Mouse (Mus musculus) heart, embryonic 12.5 days (tissue): ENCODE results near the gene Stra6. TPM values are rescaled to one million over a fixed set of nuclear protein-coding genes. Genes with fewer than 3 reads are reported as not detected.

Experiments used
- ATAC-seq: fragments of 200-750 bp; cut with Nextera tagmentation; 2 replicates; pipeline ENCODE4 v1.8.0; 2017; ENCODE audit warnings: moderate TSS enrichment, moderate library complexity; ENCODE audit not compliant: insufficient number of reproducible peaks, low FRiP score
- H3K27ac ChIP-seq: fragments of 300-500 bp; sonication (generic); 2 replicates; pipeline ENCODE4 v1.5.1; 2016; ENCODE audit warnings: mild to moderate bottlenecking, moderate library complexity; ENCODE audit not compliant: poor library complexity, severe bottlenecking
- H3K27me3 ChIP-seq: fragments of 300-500 bp; sonication (generic); replicated peaks from 2 replicates; pipeline ENCODE4 v1.6.1; 2016; ENCODE audit warnings: mild to moderate bottlenecking, moderate library complexity
- H3K36me3 ChIP-seq: fragments of 300-500 bp; sonication (generic); 2 replicates; pipeline ENCODE4 v1.6.1; 2016; ENCODE audit warnings: mild to moderate bottlenecking, moderate library complexity
- H3K4me1 ChIP-seq: fragments of 300-500 bp; sonication (generic); replicated peaks from 2 replicates; pipeline ENCODE4 v1.6.1; 2016; ENCODE audit warnings: mild to moderate bottlenecking
- H3K4me2 ChIP-seq: fragments of 300-500 bp; sonication (generic); 2 replicates; pipeline ENCODE4 v1.6.1; 2016; ENCODE audit warnings: mild to moderate bottlenecking, moderate library complexity
- H3K4me3 ChIP-seq: fragments of 300-500 bp; sonication (generic); 2 replicates; pipeline ENCODE4 v1.5.1; 2016; ENCODE audit warnings: mild to moderate bottlenecking
- H3K9ac ChIP-seq: fragments of 300-500 bp; sonication (generic); 2 replicates; pipeline ENCODE4 v1.6.1; 2016; ENCODE audit warnings: mild to moderate bottlenecking, moderate library complexity
- H3K9me3 ChIP-seq: fragments of 300-500 bp; sonication (generic); replicated peaks from 2 replicates; pipeline ENCODE4 v1.6.1; 2016; ENCODE audit warnings: mild to moderate bottlenecking, moderate library complexity
- WGBS: fragments of 180-500 bp; shearing (Covaris S2); methylation state at CpG from one replicate; pipeline ENCODE4 v1.1.7; 2016; 5-methylcytosine and 5-hydroxymethylcytosine counted together
- polyA plus RNA-seq: library from polyadenylated mRNA; unstranded; fragments of >200 nt; fragmentation: Nextera tagmentation; extraction: Ambion mirVana; gene quantifications from 2 replicates; pipeline ENCODE4 v1.2.1, GENCODE M21; 2016

Gene Stra6
- polyA plus RNA-seq, 1 experiment from 2014 or later, result 1.00 TPM

DNA sequence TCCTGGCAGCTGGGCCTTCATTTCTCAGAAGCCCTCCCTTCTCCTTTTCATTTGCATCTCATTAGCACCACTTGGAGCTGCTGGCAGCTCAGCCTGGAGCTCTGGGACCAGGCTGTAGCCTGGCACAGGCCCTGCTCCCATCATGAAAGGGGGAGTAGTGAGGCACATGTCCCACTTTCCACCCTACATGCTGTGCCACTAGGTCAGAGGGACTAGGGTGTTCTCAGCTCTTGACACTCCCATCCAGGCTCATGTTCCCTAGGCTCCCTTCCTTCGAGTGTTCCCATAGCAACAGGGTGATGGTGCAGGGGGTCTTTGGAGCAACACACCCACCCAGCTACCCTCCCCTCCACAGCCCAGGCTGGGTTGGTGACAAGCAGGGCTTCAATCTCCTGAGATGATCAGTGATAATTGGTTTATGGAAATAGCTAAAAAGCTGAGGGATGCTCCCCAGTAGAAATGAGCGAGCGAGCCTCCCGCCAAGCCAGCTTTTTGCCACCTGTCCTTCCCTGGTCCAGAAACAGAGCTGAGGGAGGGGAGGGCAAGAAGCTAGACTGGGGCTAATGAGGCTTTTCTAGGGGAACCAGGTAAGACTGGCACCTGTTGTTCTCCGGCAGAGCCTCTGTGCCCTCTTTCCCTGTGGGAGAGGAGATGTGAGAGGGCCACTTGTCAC is 33.2 kb downstream of the Stra6 start:
- Histone ChIP-seq H3K4me1 (peaks cover 11% of the 10 kb centered on the region), H3K27me3 (peaks cover 43% of the 10 kb centered on the region)

DNA sequence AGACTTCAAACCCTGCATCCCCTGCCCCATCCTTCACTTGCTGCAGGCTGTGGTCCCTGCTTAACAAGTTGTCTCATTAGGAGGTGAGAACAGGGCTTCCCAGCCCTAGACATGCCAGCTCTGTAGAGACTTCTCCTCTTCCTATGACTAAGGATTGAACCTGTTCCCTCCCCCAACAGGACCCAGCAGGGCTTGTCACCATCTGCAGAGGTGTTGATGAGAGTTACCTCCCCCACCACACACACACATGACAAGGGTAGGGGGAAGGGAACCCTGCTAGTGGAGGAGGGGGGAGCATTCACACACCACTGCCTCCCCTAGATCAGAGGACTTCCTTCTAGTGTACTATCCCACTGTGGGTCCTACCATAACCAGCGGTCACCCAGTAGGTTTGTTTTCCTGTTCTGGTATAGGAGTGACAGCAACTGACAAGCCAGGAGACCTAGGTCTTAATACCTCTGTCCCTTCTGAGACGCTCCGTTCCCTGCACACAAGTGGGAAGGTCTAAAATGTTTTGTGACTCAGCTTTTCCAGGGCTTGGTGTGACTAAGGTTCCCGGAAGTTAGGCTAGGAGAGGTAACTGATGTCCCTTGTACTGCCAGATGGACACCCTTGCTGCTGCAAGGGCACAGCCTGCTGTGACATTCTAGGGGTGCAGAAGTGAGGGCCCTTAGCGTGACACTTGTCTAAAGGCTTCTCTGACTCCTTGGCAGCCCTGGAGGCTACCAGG is 36.4 kb downstream of the Stra6 start:
- H3K27me3 ChIP-seq, result peaks cover 52% of the 10 kb centered on the region
- no peak for ATAC-seq
- H3K4me1 ChIP-seq, result peaks cover 11% of the 10 kb centered on the region

More for the DNA sequence above, 33.2 kb downstream of the Stra6 start:
- WGBS, result 65% methylated on average over 5 of the region's 5 CpGs
- Histone ChIP-seq H3K36me3 (no peaks in the 10 kb centered on the region), H3K4me2 (no peak overlapping the region), H3K9ac (no peak overlapping the region), H3K9me3 (no peaks in the 10 kb centered on the region), H3K27ac (no peak overlapping the region), H3K4me3 (no peak overlapping the region)
- ATAC-seq, result no peak

DNA sequence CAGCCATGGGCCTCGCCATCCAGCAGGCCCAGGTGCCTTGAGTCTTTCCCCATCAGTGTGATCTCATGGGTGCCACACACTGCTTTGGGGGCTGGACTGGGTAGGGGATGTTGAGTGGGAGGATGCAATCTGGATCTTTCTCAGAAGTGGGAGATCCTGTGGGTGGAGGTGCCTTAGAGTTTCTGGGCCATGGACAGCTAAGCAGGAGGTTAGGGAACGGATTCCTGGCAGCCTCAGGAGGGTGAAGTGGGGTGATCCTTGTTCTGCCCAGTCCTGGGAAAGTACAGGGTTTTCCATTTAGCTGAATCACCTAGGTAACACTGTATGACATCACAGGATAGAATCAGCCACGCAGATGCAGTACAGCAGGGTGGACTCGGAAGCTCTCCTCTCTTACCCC is 38.4 kb downstream of the Stra6 start:
- H3K4me2 ChIP-seq, result no peak overlapping the region
- H3K9ac ChIP-seq, result no peak overlapping the region
- no peaks in the 10 kb centered on the region for H3K9me3 ChIP-seq
- H3K27me3 ChIP-seq, result peaks cover 55% of the 10 kb centered on the region
- no peaks in the 10 kb centered on the region for H3K36me3 ChIP-seq
- H3K27ac ChIP-seq, result no peak overlapping the region
- ATAC-seq, result no peak
- H3K4me3 ChIP-seq, result no peak overlapping the region
- WGBS, result 69% methylated on average over 4 of the region's 4 CpGs
- peaks cover 11% of the 10 kb centered on the region for H3K4me1 ChIP-seq

More for the DNA sequence above, 36.4 kb downstream of the Stra6 start:
- no peaks in the 10 kb centered on the region for H3K9me3 ChIP-seq
- H3K9ac ChIP-seq, result no peak overlapping the region
- 37% methylated on average over 5 of the region's 5 CpGs for WGBS
- H3K27ac ChIP-seq, result no peak overlapping the region
- H3K4me3 ChIP-seq, result no peak overlapping the region
- H3K36me3 ChIP-seq, result no peaks in the 10 kb centered on the region
- no peak overlapping the region for H3K4me2 ChIP-seq

DNA sequence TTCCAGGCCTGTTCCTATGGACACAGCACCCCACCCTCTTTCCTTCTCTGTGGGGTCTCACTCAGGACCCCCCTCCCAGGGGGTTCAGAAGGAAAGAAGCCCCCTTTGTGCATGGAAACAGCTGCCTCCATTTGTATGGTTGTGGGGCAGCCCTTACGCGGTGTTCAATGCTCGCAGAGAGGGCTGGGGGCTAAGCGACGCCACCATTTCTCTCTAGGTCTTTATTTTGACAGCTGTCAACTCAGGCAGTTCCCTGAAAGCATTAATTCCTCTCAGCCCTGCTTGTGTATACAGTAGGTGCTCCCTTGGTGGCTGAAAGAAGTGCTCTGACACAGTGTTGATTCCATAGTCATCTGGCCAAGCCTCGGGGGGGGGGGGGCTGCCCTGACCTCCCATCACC is 40.1 kb downstream of the Stra6 start:
- no peaks in the 10 kb centered on the region for H3K9me3 ChIP-seq
- ATAC-seq, result no peak
- WGBS, result 77% methylated on average over 6 of the region's 6 CpGs
- H3K36me3 ChIP-seq, result no peaks in the 10 kb centered on the region
- H3K4me1 ChIP-seq, result peaks cover 11% of the 10 kb centered on the region
- no peak overlapping the region for H3K27ac ChIP-seq
- peaks cover 39% of the 10 kb centered on the region for H3K27me3 ChIP-seq
- no peak overlapping the region for H3K4me3 ChIP-seq
- H3K4me2 ChIP-seq, result no peak overlapping the region
- H3K9ac ChIP-seq, result no peak overlapping the region

DNA sequence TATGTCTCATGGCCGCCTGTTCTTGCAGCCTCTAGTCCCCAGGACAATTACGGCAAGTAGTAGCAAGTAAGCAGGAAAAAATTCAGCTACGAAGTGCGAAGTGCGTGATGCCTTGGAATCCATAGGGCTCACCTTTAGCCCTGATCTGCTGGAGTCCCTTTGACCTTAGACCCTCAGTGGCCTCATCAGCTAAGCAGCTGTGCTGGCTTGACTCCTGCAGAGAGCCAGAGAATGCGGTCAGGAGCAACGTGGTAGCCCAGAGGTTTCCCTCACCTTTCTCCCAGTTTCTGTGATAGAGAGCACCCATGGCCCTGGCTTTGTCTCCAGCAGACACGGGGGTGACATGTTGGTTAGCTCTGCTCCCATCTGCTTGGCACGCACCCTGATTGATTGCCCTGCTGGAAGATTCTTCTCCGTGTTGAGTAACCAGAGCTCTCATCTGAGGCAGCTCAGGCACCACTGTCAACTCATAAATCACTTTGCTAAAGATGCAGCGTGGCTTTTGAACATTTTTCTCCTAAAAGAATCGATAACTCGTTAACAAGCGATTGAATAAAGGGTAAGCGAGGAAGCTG is 42.1 kb downstream of the Stra6 start:
- no peaks in the 10 kb centered on the region for H3K9me3 ChIP-seq
- 69% methylated on average over 15 of the region's 15 CpGs for WGBS
- no peak for ATAC-seq
- no peak overlapping the region for H3K27ac ChIP-seq
- H3K4me2 ChIP-seq, result no peak overlapping the region
- no peaks in the 10 kb centered on the region for H3K36me3 ChIP-seq
- H3K27me3 ChIP-seq, result peaks cover 30% of the 10 kb centered on the region
- 0 out of 2 replicates have a peak, but pooled peaks cover 2% of the 10 kb centered on the region for H3K4me1 ChIP-seq
- H3K9ac ChIP-seq, result no peak overlapping the region
- no peak overlapping the region for H3K4me3 ChIP-seq

DNA sequence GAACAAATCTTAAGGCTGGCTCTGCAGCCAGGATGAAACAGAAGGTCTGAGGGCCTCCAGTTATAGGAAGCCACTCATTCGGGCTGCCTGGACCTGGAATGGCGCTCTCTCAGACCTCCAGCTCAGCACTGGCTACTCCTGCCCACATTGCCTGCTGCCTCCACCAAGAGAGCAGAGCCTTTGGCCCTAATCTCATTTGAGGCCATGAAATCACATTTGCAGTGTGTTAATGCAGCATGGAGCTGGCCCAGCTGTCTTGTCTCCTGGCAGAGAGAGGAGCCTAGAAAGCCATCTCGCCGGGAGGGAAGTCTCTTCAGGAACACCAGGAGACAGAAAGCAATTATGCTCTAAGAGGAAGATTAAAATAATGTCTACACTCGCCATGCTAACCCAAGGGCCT is 43.9 kb downstream of the Stra6 start:
- no peak for ATAC-seq
- Histone ChIP-seq H3K9ac (no peak overlapping the region), H3K4me3 (no peak overlapping the region), H3K4me2 (no peak overlapping the region), H3K27me3 (peaks cover 40% of the 10 kb centered on the region), H3K9me3 (no peaks in the 10 kb centered on the region), H3K27ac (no peak overlapping the region), H3K36me3 (no peaks in the 10 kb centered on the region), H3K4me1 (peaks cover 14% of the 10 kb centered on the region)
- 51% methylated on average over 5 of the region's 5 CpGs for WGBS

DNA sequence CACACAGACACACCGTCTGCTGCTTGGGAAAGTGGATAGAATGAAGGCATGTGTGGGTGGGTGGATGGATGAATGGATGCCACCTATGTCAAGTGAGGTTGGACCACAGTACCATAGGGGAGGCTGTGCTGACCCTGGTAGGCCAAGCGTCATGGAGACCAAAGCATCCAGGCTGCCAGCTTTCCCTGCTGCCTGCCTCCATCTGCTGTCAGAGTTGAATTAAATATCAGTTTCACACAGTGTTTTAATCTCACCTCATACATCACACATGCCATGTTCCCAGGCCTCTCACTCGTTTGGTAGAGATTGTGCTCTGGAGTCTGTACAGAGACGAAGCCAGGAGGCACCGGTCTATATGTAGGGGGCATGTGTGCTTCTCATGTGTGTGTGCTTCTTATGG is 47.2 kb downstream of the Stra6 start:
- no peak overlapping the region for H3K4me3 ChIP-seq

DNA sequence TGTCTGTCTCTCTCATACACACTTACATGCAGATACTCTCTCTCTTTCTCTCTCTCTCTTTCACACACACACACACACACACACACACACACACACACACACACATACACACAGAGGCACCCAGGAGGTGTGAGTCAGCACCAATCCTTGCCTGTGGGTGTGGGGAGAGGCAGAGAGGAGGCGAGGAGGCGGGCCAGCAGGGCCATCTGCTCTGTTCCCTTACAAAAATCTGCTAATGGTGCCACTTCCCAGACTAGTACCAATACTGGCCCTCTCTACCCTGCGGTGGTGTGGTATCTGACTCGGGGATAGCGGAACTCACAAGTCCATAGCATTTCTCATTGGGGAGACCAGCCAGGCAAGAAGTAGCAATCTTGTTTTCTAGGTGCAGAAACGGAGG is 47.8 kb downstream of the Stra6 start:
- Histone ChIP-seq H3K27me3 (peaks cover 37% of the 10 kb centered on the region), H3K9ac (no peak overlapping the region), H3K4me3 (no peak overlapping the region), H3K27ac (no peak overlapping the region), H3K36me3 (no peaks in the 10 kb centered on the region), H3K9me3 (no peaks in the 10 kb centered on the region), H3K4me1 (peaks cover 50% of the 10 kb centered on the region), H3K4me2 (no peak overlapping the region)
- WGBS, result 48% methylated on average over 6 of the region's 6 CpGs
- no peak for ATAC-seq

More for the DNA sequence above, 47.2 kb downstream of the Stra6 start:
- no peaks in the 10 kb centered on the region for H3K36me3 ChIP-seq
- H3K4me2 ChIP-seq, result no peak overlapping the region
- WGBS, result 59% methylated on average over 5 of the region's 5 CpGs
- no peak overlapping the region for H3K9ac ChIP-seq
- H3K4me1 ChIP-seq, result peaks cover 43% of the 10 kb centered on the region
- peaks cover 36% of the 10 kb centered on the region for H3K27me3 ChIP-seq
- H3K27ac ChIP-seq, result no peak overlapping the region
- no peaks in the 10 kb centered on the region for H3K9me3 ChIP-seq
- ATAC-seq, result no peak

DNA sequence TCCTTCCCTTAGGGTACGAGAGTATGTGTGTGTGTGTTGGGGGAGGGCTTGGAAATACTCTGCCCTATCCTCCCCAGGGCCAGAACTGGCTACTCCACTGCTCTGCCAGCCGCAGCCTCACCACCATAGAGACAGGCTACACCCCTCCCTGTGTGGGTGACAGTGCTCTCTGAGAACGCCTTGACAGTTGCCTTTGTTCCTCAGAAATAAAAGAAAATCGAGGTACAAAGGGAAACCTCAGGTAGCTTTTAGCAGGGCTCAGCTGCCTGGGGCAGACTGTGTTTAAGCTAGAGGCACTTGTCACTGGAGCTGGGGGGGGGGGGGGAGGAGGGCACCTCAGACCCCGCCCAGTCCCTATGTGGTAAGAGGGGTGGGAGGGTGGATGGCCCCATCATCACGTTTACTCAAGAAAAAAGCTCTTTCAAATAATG is 48.7 kb downstream of the Stra6 start:
- 20% methylated on average over 5 of the region's 6 CpGs for WGBS
- Histone ChIP-seq H3K9me3 (no peaks in the 10 kb centered on the region), H3K4me1 (peaks cover 51% of the 10 kb centered on the region), H3K9ac (no peak overlapping the region), H3K36me3 (no peaks in the 10 kb centered on the region), H3K4me2 (0 out of 2 replicates have a peak overlapping the region, but pooled peaks have one; percentile 59), H3K27me3 (peaks cover 44% of the 10 kb centered on the region), H3K27ac (no peak overlapping the region), H3K4me3 (no peak overlapping the region)
- no peak for ATAC-seq

DNA sequence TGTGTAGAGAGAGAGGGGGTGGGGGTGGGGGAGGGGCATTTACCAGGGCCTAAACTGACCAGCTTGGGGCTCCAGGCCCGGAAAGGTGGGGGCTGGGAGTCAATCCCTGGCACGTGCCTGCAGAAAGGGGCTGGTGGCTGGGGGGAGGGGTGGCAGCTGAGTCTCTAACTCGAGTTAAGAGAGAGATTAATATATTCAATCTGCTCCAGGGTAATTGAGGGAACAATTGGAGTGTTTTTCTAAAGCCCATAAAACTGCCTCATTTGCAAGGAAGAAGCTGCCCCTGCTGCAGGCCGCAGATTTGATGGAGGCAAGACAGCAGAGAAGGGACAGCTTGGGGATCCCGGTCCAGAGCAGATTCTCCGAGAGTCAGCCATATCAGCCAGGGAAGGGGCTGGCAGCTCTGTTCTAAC is 49.3 kb downstream of the Stra6 start:
- H3K4me1 ChIP-seq, result peaks cover 51% of the 10 kb centered on the region
- 6% methylated on average over 6 of the region's 6 CpGs for WGBS
- peak overlapping the region; percentile 59 for H3K4me2 ChIP-seq
- no peak overlapping the region for H3K9ac ChIP-seq
- H3K27ac ChIP-seq, result no peak overlapping the region
- no peak for ATAC-seq
- H3K27me3 ChIP-seq, result peaks cover 49% of the 10 kb centered on the region
- H3K4me3 ChIP-seq, result peak overlapping the region; percentile 32; the same call in 1 of the 2 replicates
- H3K9me3 ChIP-seq, result no peaks in the 10 kb centered on the region
- H3K36me3 ChIP-seq, result no peaks in the 10 kb centered on the region

DNA sequence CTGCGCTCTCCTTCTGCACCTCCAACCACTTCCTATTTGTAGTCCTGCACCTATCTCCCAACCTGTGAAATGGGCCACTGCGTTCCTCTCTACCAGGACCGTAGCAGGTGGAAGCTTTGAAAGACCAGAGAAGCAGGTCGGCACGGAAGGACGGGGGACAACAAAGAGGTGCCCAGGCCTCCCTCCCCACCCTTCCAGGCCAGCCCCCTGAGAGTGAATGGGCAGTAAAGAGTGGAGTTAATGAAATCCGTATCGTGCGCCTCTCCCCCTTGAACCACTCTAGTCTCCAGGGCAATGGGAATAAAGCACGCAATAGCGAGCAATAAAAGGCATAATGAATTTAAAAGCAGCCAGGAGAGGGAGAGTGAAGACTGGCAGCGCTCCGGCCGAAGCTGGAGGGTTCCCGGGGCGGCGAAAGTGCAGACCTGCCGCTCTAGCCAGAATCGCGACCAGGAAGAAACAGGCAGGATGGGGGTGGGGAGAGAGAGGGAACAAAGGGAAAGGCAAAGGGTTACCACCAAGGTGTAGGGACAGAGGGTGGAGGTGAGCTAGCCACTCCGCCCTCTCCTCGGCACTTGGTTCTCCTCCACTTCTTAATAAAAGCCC is 49.8 kb downstream of the Stra6 start:
- WGBS, result 6% methylated on average over 22 of the region's 22 CpGs
- no peak for ATAC-seq

More for the DNA sequence above, 49.8 kb downstream of the Stra6 start:
- Histone ChIP-seq H3K36me3 (no peaks in the 10 kb centered on the region), H3K4me1 (peaks cover 52% of the 10 kb centered on the region), H3K27ac (no peak overlapping the region), H3K4me3 (peak overlapping the region; percentile 32), H3K9ac (peak overlapping the region; percentile 34), H3K9me3 (no peaks in the 10 kb centered on the region), H3K27me3 (peaks cover 53% of the 10 kb centered on the region), H3K4me2 (peak overlapping the region; percentile 59)
